Mouse (Mus musculus) liver, embryonic 14.5 days (tissue): ENCODE data around the gene Bicd2. TPM values are rescaled to one million over a fixed set of nuclear protein-coding genes. Genes with fewer than 3 reads are reported as not detected.
"Not testable (repeated sequence)": the region's sequence is repeated elsewhere in the genome, so short reads cannot be mapped to it uniquely, and the experiment has no call there.

Experiments
- ATAC-seq: fragments of 200-750 bp; cut with Nextera tagmentation; 2 replicates; pipeline ENCODE4 v1.8.0; 2017; ENCODE audit warnings: moderate number of reproducible peaks, mild to moderate bottlenecking, moderate library complexity; ENCODE audit not compliant: insufficient read depth
- DNase-seq, 3 experiments: peaks; one replicate each; pipeline ENCODE4 v3.0.0-alpha.2; 2012 to 2013; ENCODE audit warnings: low read depth in 3 of 3, low spot score in 3 of 3
- H3K27ac ChIP-seq: fragments of 300-500 bp; sonication (generic); 2 replicates; pipeline ENCODE4 v1.5.1; 2014; ENCODE audit warnings: moderate library complexity, mild to moderate bottlenecking, control low read depth, inconsistent platforms
- H3K27me3 ChIP-seq: fragments of 300-500 bp; sonication (generic); 2 replicates; pipeline ENCODE4 v1.6.1; 2014; ENCODE audit warnings: mild to moderate bottlenecking, low read length, moderate library complexity; ENCODE audit not compliant: control insufficient read depth, insufficient read depth
- H3K36me3 ChIP-seq: fragments of 300-500 bp; sonication (generic); replicated peaks from 2 replicates; pipeline ENCODE4 v1.6.1; 2014; ENCODE audit warnings: low read depth; ENCODE audit not compliant: control insufficient read depth, insufficient read depth
- H3K4me1 ChIP-seq, 2 experiments: fragments of 200-500 bp in 1 of 2; fragments of 300-500 bp in 1 of 2; sonication (generic) in 1 of 2; replicated peaks; 2 replicates each; pipeline ENCODE4 v1.6.1; 2012 to 2014; ENCODE audit warnings: antibody characterized with exemption in 1 of 2, inconsistent platforms in 1 of 2, low read length in 1 of 2; ENCODE audit not compliant: control insufficient read depth in 2 of 2, insufficient read depth in 2 of 2
- H3K4me2 ChIP-seq: fragments of 300-500 bp; sonication (generic); 2 replicates; pipeline ENCODE4 v1.6.1; 2014; ENCODE audit warnings: low read depth, mild to moderate bottlenecking, control low read depth, moderate library complexity
- H3K4me3 ChIP-seq, 2 experiments: fragments of 200-500 bp in 1 of 2; fragments of 300-500 bp in 1 of 2; sonication (generic) in 1 of 2; 2 replicates each; pipeline ENCODE4 v1.5.1; 2012 to 2014; ENCODE audit warnings: low read depth in 2 of 2, low read length in 2 of 2, mild to moderate bottlenecking in 2 of 2, control low read depth in 1 of 2, inconsistent platforms in 1 of 2, moderate library complexity in 1 of 2; ENCODE audit not compliant: insufficient read depth in 1 of 2
- H3K9ac ChIP-seq: fragments of 300-500 bp; sonication (generic); replicated peaks from 2 replicates; pipeline ENCODE4 v1.6.1; 2014; ENCODE audit warnings: mild to moderate bottlenecking, control low read depth, moderate library complexity
- H3K9me3 ChIP-seq: fragments of 300-500 bp; sonication (generic); 2 replicates; pipeline ENCODE4 v1.6.1; 2016; ENCODE audit warnings: low read length, mixed read lengths; ENCODE audit not compliant: control insufficient read depth
- CTCF ChIP-seq: IDR thresholded peaks from 2 replicates; pipeline ENCODE4 v1.5.1; 2016; ENCODE audit warnings: antibody characterized with exemption, low read depth, control low read depth
- EP300 ChIP-seq: IDR thresholded peaks from 2 replicates; pipeline ENCODE4 v1.6.1; 2016; ENCODE audit warnings: antibody characterized with exemption, low read depth
- WGBS: fragments of 180-500 bp; shearing (Covaris S2); extraction: QIAGEN DNeasy Blood & Tissue Kit; methylation state at CpG from one replicate; pipeline ENCODE4 v1.1.7; 2014; ENCODE audit not compliant: insufficient replicate concordance; 5-methylcytosine and 5-hydroxymethylcytosine counted together
- polyA plus RNA-seq, 2 experiments: library from polyadenylated mRNA; depleted of rRNA in 1 of 2; stranded (reverse) in 1 of 2; unstranded in 1 of 2; fragments of >200 nt; fragmentation: Nextera tagmentation in 1 of 2; extraction: Ambion mirVana in 1 of 2; gene quantifications; 2 replicates each; pipeline versions ENCODE4 v1.2.1 to v1.2.3; 2012 to 2014

Gene Bicd2
- polyA plus RNA-seq, 2 experiments = 5.9 to 6.4 TPM

GRCm38 (mm10) chr13:49369404-49369803, 28.0 kb downstream of the Bicd2 start:
- Histone ChIP-seq H3K4me2 (no peak overlapping the region), H3K4me3 (no peak overlapping the region), H3K9ac (no peak overlapping the region), H3K9me3 (no peaks in the 10 kb centered on the region), H3K27ac (no peak overlapping the region), H3K27me3 (no peaks in the 10 kb centered on the region), H3K36me3 (0 out of 2 replicates have a peak, but pooled peaks cover 2% of the 10 kb centered on the region), H3K4me1 (peaks cover 0 to 28% of the 10 kb centered on the region in 2 experiments; a peak in 2 of 4 replicates)
- TF ChIP-seq EP300 = no peak
- no peak for TF ChIP-seq CTCF
- ATAC-seq = no peak
- 85% methylated on average over 10 of the region's 10 CpGs for WGBS
- DNase-seq = no peak

GRCm38 (mm10) chr13:49370216-49370615, 28.8 kb downstream of the Bicd2 start:
- peaks cover 0 to 23% of the 10 kb centered on the region in 2 experiments; a peak in 2 of 4 replicates for H3K4me1 ChIP-seq
- H3K4me3 ChIP-seq, H3K9ac ChIP-seq, H3K27me3 ChIP-seq, H3K36me3 ChIP-seq, H3K9me3 ChIP-seq, H3K4me2 ChIP-seq, H3K27ac ChIP-seq, DNase-seq, ATAC-seq: not testable (repeated sequence)
- 71% methylated on average over 6 of the region's 6 CpGs for WGBS

- not testable (repeated sequence) for ATAC-seq, H3K4me3 ChIP-seq, H3K36me3 ChIP-seq, H3K4me2 ChIP-seq, DNase-seq, H3K9ac ChIP-seq, H3K27me3 ChIP-seq, H3K9me3 ChIP-seq, H3K27ac ChIP-seq
- H3K4me1 ChIP-seq = peaks cover 0 to 23% of the 10 kb centered on the region in 2 experiments; a peak in 2 of 4 replicates
- WGBS = 56% methylated on average over 5 of the region's 5 CpGs
These were observed 29.5 kb downstream of the Bicd2 start for GRCm38 (mm10) chr13:49370916-49371315.

- Histone ChIP-seq H3K36me3 (0 out of 2 replicates have a peak, but pooled peaks cover 2% of the 10 kb centered on the region), H3K4me1 (peaks cover 0 to 23% of the 10 kb centered on the region in 2 experiments; a peak in 2 of 4 replicates), H3K9ac (no peak overlapping the region), H3K27me3 (no peaks in the 10 kb centered on the region), H3K9me3 (no peaks in the 10 kb centered on the region), H3K4me2 (no peak overlapping the region), H3K4me3 (no peak overlapping the region), H3K27ac (no peak overlapping the region)
- DNase-seq = peak in 2 of 3 experiments; percentile 31 to 41
- TF ChIP-seq CTCF (no peak), EP300 (no peak)
- 24% methylated on average over 3 of the region's 3 CpGs for WGBS
- peak; percentile 70 for ATAC-seq
These were observed 30.1 kb downstream of the Bicd2 start for GRCm38 (mm10) chr13:49371428-49371899.

- Histone ChIP-seq H3K4me3 (no peak overlapping the region), H3K9me3 (no peaks in the 10 kb centered on the region), H3K27ac (no peak overlapping the region), H3K4me1 (peaks cover 0 to 21% of the 10 kb centered on the region in 2 experiments; a peak in 2 of 4 replicates), H3K36me3 (peaks cover 2% of the 10 kb centered on the region; the same call in 1 of the 2 replicates), H3K9ac (no peak overlapping the region), H3K27me3 (no peaks in the 10 kb centered on the region), H3K4me2 (no peak overlapping the region)
- TF ChIP-seq CTCF (no peak), EP300 (no peak)
- DNase-seq = no peak
- 71% methylated on average over 9 of the region's 9 CpGs for WGBS
- ATAC-seq = no peak
These were observed 31.1 kb downstream of the Bicd2 start for GRCm38 (mm10) chr13:49372370-49373060.
